Mouse (Mus musculus) B cell, adult 67 days (primary cell): ENCODE data around the gene 2310050C09Rik. TPM values are rescaled to one million over a fixed set of nuclear protein-coding genes. Genes with fewer than 3 reads are reported as not detected.

ENCODE experiments used
- total RNA-seq, 2 experiments: library from RNA; stranded (reverse); gene quantifications; 4 replicates each; pipeline ENCODE4 v1.2.4; 2023

2310050C09Rik gene
- total RNA-seq: not detected

GRCm38 (mm10) chr3:92870116-92870515, at the start of gene 2310050C09Rik:
2310050C09Rik (minus strand) TSS chr3:92870216.

GRCm38 (mm10) chr3:92851186-92851585, 18.8 kb downstream of the 2310050C09Rik start, which contains the start of gene Lce1l:
Lce1l (minus strand) TSS chr3:92851286.

GRCm38 (mm10) chr3:92827108-92827507, 42.9 kb downstream of the 2310050C09Rik start, which contains the start of gene Kprp:
Kprp (minus strand) TSS chr3:92827247.

Other genes starting within 250 kb of the 2310050C09Rik start
- not detected for gene Lce6a, start 248.6 kb downstream of the 2310050C09Rik start, total RNA-seq
- gene Lce1a1, start 221.9 kb downstream of the 2310050C09Rik start, total RNA-seq: not detected
- gene Lce1b, start 213.3 kb downstream of the 2310050C09Rik start, total RNA-seq: not detected
- not detected for gene Lce1a2, start 199.9 kb downstream of the 2310050C09Rik start, total RNA-seq
- not detected for gene Lce1c, start 191.0 kb downstream of the 2310050C09Rik start, total RNA-seq
- gene Lce1d, start 183.0 kb downstream of the 2310050C09Rik start, total RNA-seq: not detected
- gene Lce1e, start 161.1 kb downstream of the 2310050C09Rik start, total RNA-seq: not detected
- gene Lce1f, start 149.9 kb downstream of the 2310050C09Rik start, total RNA-seq: not detected
- gene Gm38119, start 131.1 kb downstream of the 2310050C09Rik start, total RNA-seq: not detected
- not detected for gene Lce1g, start 117.9 kb downstream of the 2310050C09Rik start, total RNA-seq
- not detected for gene Lce1h, start 105.2 kb downstream of the 2310050C09Rik start, total RNA-seq
- gene Lce1i, start 91.3 kb downstream of the 2310050C09Rik start, total RNA-seq: not detected
- gene Lce1j, start 79.7 kb downstream of the 2310050C09Rik start, total RNA-seq: not detected
- not detected for gene Lce1k, start 62.3 kb downstream of the 2310050C09Rik start, total RNA-seq
- not detected for gene Kprp, start 43.0 kb downstream of the 2310050C09Rik start, total RNA-seq
- not detected for gene Lce1l, start 18.9 kb downstream of the 2310050C09Rik start, total RNA-seq
- gene Lce3a, start 56.0 kb upstream of the 2310050C09Rik start, total RNA-seq: not detected
- gene Lce3b, start 62.8 kb upstream of the 2310050C09Rik start, total RNA-seq: not detected
- gene Lce3c, start 74.3 kb upstream of the 2310050C09Rik start, total RNA-seq: not detected
- not detected for gene Lce3d, start 87.2 kb upstream of the 2310050C09Rik start, total RNA-seq
- gene Lce3e, start 96.8 kb upstream of the 2310050C09Rik start, total RNA-seq: not detected
- not detected for gene Lce3f, start 122.0 kb upstream of the 2310050C09Rik start, total RNA-seq
- gene Crct1, start 145.5 kb upstream of the 2310050C09Rik start, total RNA-seq: not detected
- not detected for gene Lce1m, start 148.8 kb upstream of the 2310050C09Rik start, total RNA-seq
- gene Gm4858, start 198.6 kb upstream of the 2310050C09Rik start, total RNA-seq: not detected